ENCODE assay signal across 8 mouse cellular contexts in the genomic region with DNA sequence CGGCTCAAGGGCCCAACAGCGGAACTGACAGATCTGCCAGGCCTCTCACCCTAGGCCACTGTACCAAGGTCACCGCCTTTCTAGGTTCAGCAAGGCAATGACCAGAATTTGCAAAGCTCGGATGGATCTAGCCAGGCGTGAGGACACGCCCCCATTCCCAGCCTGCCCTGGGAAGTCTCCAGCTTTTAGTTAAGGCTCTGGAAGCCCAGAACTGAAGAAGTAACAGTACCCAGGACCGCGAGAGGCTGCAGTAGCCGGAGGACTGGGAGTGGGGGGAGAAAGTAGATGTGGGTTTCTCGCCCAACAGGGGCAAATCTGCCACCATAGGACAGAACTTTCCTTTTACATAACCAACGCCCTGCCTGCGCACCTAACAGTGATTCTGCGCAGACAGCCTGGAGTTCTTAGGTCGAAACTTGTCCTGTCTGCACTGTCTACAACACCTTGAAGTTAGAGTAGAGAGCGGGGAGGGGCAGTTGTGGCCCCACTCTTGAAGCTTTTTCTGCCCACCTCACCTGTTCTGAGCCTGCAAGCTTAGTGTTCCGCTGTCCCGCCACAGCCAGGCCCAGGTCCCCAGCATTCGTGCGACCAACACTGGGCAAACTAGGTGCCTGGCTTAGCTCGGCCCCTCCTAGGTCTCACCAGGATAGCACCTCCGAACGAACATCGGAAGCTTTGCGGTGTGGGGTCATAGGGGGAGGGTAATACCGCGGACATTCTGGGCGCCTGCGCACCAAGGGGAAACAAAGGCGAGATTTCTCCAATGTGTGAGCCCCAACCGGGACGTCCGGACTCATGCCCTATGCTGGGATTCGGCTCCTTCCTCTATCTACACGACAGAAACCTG. TPM values are rescaled to one million over a fixed set of nuclear protein-coding genes. Genes with fewer than 3 reads are reported as not detected.
DNase-seq lines count a peak whose midpoint lies in the region; ATAC-seq and TF ChIP-seq lines count a peak whose summit lies in the region.

No protein-coding gene starts in this region.

- peak overlapping the region; percentile 67 for H3K9ac ChIP-seq in kidney, embryonic 14.5 days (ENCODE audit: low read depth, low read length)
- H3K9ac ChIP-seq in lung, postnatal 0 days (replicated peaks; ENCODE audit: low read depth), result peak overlapping the region; percentile 68
- peak overlapping the region; percentile 60 for H3K9ac ChIP-seq in stomach, postnatal 0 days (ENCODE audit: low read length)

- H3K4me2 ChIP-seq in kidney, embryonic 14.5 days (replicated peaks; ENCODE audit: low read depth, low read length), result peak overlapping the region; percentile 87
- peak overlapping the region; percentile 86 for H3K4me2 ChIP-seq in lung, postnatal 0 days (replicated peaks; ENCODE audit: low read depth, low read length)
- peak overlapping the region; percentile 92 for H3K4me2 ChIP-seq in stomach, postnatal 0 days (replicated peaks; ENCODE audit: low read depth)

- no peaks in the 10 kb centered on the region for H3K9me3 ChIP-seq in kidney, embryonic 14.5 days (ENCODE audit: control insufficient read depth, low read length)
- no peaks in the 10 kb centered on the region for H3K9me3 ChIP-seq in lung, postnatal 0 days (ENCODE audit: low read length)
- no peaks in the 10 kb centered on the region for H3K9me3 ChIP-seq in stomach, postnatal 0 days (ENCODE audit: control insufficient read depth, low read length)

- no peak for TF ChIP-seq EP300 in lung, postnatal 0 days (IDR thresholded peaks at IDR 0.05)
- no peak for TF ChIP-seq EP300 in stomach, postnatal 0 days (optimal IDR thresholded peaks at IDR 0.05)

- 3% methylated on average over 34 of the region's 34 CpGs for WGBS in kidney, embryonic 14.5 days
- 6% methylated on average over 34 of the region's 34 CpGs for WGBS in lung, postnatal 0 days
- WGBS in stomach, postnatal 0 days, result 18% methylated on average over 34 of the region's 34 CpGs

- no peaks in the 10 kb centered on the region for H3K36me3 ChIP-seq in kidney, embryonic 14.5 days (ENCODE audit: control insufficient read depth, insufficient read depth, low read length)
- no peaks in the 10 kb centered on the region for H3K36me3 ChIP-seq in lung, postnatal 0 days (ENCODE audit: insufficient read depth, low read length)
- no peaks in the 10 kb centered on the region for H3K36me3 ChIP-seq in stomach, postnatal 0 days (ENCODE audit: control insufficient read depth, insufficient read depth, low read length)

- H3K4me1 ChIP-seq in kidney, embryonic 14.5 days (ENCODE audit: control insufficient read depth, insufficient read depth, low read length), result peaks cover 21% of the 10 kb centered on the region
- H3K4me1 ChIP-seq in lung, postnatal 0 days (ENCODE audit: insufficient read depth, low read depth, low read length), result peaks cover 9% of the 10 kb centered on the region
- peaks cover 11% of the 10 kb centered on the region for H3K4me1 ChIP-seq in stomach, postnatal 0 days (replicated peaks; ENCODE audit: control insufficient read depth, insufficient read depth)

- ATAC-seq in frontal cortex, adult (ENCODE audit: low TSS enrichment), result peak; percentile 4; the same call in 1 of the 2 replicates
- peak; percentile 32 for ATAC-seq in kidney, embryonic 14.5 days (ENCODE audit: low FRiP score, low TSS enrichment)
- ATAC-seq in lung, postnatal 0 days, result peak; percentile 29
- no peak for ATAC-seq in stomach, postnatal 0 days (ENCODE audit: low FRiP score, low TSS enrichment)

- DNase-seq in frontal cortex, postnatal 14 days (ENCODE audit: low spot score in 2 of 2), result no peak
- peak; percentile 7 to 16 for DNase-seq in heart, adult 9 months (ENCODE audit: low spot score in 2 of 2)
- DNase-seq in lung, postnatal 0 days (ENCODE audit: low spot score), result peak; percentile 76
- DNase-seq in stomach, postnatal 0 days (ENCODE audit: low spot score), result peak; percentile 21
- no peak for DNase-seq in cerebellum, adult 9-11 months
- no peak for DNase-seq in cerebellum, adult 8-10 months

- no peak overlapping the region for H3K27ac ChIP-seq in kidney, embryonic 14.5 days (ENCODE audit: low read depth, low read length)
- H3K27ac ChIP-seq in lung, postnatal 0 days (ENCODE audit: low read length), result peak overlapping the region; percentile 81
- no peak overlapping the region for H3K27ac ChIP-seq in stomach, postnatal 0 days (replicated peaks)

- H3K27me3 ChIP-seq in kidney, embryonic 14.5 days (ENCODE audit: control insufficient read depth, insufficient read depth, low read length), result peaks cover 35% of the 10 kb centered on the region
- peaks cover 3% of the 10 kb centered on the region; the same call in 1 of the 2 replicates for H3K27me3 ChIP-seq in lung, postnatal 0 days (replicated peaks; ENCODE audit: insufficient read depth, low read length)
- peaks cover 4% of the 10 kb centered on the region; the same call in 1 of the 2 replicates for H3K27me3 ChIP-seq in stomach, postnatal 0 days (ENCODE audit: control insufficient read depth, insufficient read depth, low read length)

- peak overlapping the region; percentile 59 for H3K4me3 ChIP-seq in kidney, embryonic 14.5 days (ENCODE audit: low read length)
- peak overlapping the region; percentile 62 for H3K4me3 ChIP-seq in lung, postnatal 0 days (ENCODE audit: low read depth, low read length)
- H3K4me3 ChIP-seq in stomach, postnatal 0 days (ENCODE audit: low read depth, low read length), result peak overlapping the region; percentile 56

- TF ChIP-seq CTCF in lung, postnatal 0 days (IDR thresholded peaks at IDR 0.05), result no peak
- TF ChIP-seq CTCF in stomach, postnatal 0 days (IDR thresholded peaks at IDR 0.05; ENCODE audit: low read depth), result no peak

RNA-seq across cellular contexts. Expression of gene Npr3, which starts 3.7 kb away (rescaled TPM):
- 5.6 and 8.1 TPM in 2 replicates for polyA plus RNA-seq in kidney, embryonic 14.5 days (2014; fragmentation: Nextera tagmentation; extraction: Ambion mirVana)
- 11.2 and 16.4 TPM in 2 replicates for polyA plus RNA-seq in lung, postnatal 0 days (2015; fragmentation: Nextera tagmentation; extraction: Ambion mirVana)
- 1.7 and 2.1 TPM in 2 replicates for polyA plus RNA-seq in stomach, postnatal 0 days (2015; fragmentation: Nextera tagmentation; extraction: Ambion mirVana)

Comparison
In these comparisons a context has a peak if more than half of its experiments do, and no peak if none do; other contexts are left out.
1. DNase-seq: peak in heart, adult 9 months (2 of 2), lung, postnatal 0 days (single experiment) and stomach, postnatal 0 days (single experiment); none in frontal cortex, postnatal 14 days (0 of 2), cerebellum, adult 9-11 months (single experiment) and cerebellum, adult 8-10 months (single experiment).
2. Peak in every context shown above with its lines, with median percentiles within 50 percentile points of each other: H3K4me2 ChIP-seq, H3K4me3 ChIP-seq and H3K9ac ChIP-seq.